Mouse (Mus musculus) limb, embryonic 14.5 days (tissue): Measurements from ENCODE around the gene Pigk. TPM values are rescaled to one million over a fixed set of nuclear protein-coding genes. Genes with fewer than 3 reads are reported as not detected.

Source experiments
- ATAC-seq: fragments of 200-750 bp; cut with Nextera tagmentation; 2 replicates; pipeline ENCODE4 v1.8.0; 2017; ENCODE audit warnings: low read depth, moderate number of reproducible peaks, moderate TSS enrichment; ENCODE audit not compliant: low FRiP score
- DNase-seq: peaks from one replicate; pipeline ENCODE4 v3.0.0-alpha.2; 2015; ENCODE audit warnings: low spot score
- H3K27ac ChIP-seq: fragments of 300-500 bp; sonication (generic); replicated peaks from 2 replicates; pipeline ENCODE4 v1.5.1; 2014; ENCODE audit warnings: low read depth, mild to moderate bottlenecking, low read length, moderate library complexity, mixed read lengths
- H3K27me3 ChIP-seq: fragments of 300-500 bp; sonication (generic); 2 replicates; pipeline ENCODE4 v1.6.1; 2014; ENCODE audit warnings: low read length, mixed read lengths; ENCODE audit not compliant: control insufficient read depth, insufficient read depth
- H3K36me3 ChIP-seq: fragments of 300-500 bp; sonication (generic); 2 replicates; pipeline ENCODE4 v1.6.1; 2014; ENCODE audit warnings: mild to moderate bottlenecking, low read length, moderate library complexity, mixed read lengths; ENCODE audit not compliant: control insufficient read depth, insufficient read depth
- H3K4me1 ChIP-seq: fragments of 300-500 bp; sonication (generic); 2 replicates; pipeline ENCODE4 v1.6.1; 2014; ENCODE audit warnings: antibody characterized with exemption, low read length, mixed read lengths; ENCODE audit not compliant: control insufficient read depth, insufficient read depth
- H3K4me2 ChIP-seq: fragments of 300-500 bp; sonication (generic); replicated peaks from 2 replicates; pipeline ENCODE4 v1.6.1; 2014; ENCODE audit warnings: low read depth, mild to moderate bottlenecking, low read length, moderate library complexity; ENCODE audit not compliant: severe bottlenecking
- H3K4me3 ChIP-seq: fragments of 300-500 bp; sonication (generic); replicated peaks from 2 replicates; pipeline ENCODE4 v1.5.1; 2014; ENCODE audit warnings: low read length
- H3K9ac ChIP-seq: fragments of 300-500 bp; sonication (generic); 2 replicates; pipeline ENCODE4 v1.6.1; 2014; ENCODE audit warnings: mild to moderate bottlenecking, low read depth, low read length, moderate library complexity; ENCODE audit not compliant: severe bottlenecking
- H3K9me3 ChIP-seq: fragments of 300-500 bp; sonication (generic); 2 replicates; pipeline ENCODE4 v1.6.1; 2016; ENCODE audit warnings: low read length; ENCODE audit not compliant: control insufficient read depth
- POLR2A ChIP-seq: fragments of 200-500 bp; IDR thresholded peaks from 2 replicates; pipeline ENCODE4 v1.8.0; 2012; ENCODE audit warnings: inconsistent platforms, mild to moderate bottlenecking, moderate library complexity, borderline replicate concordance; ENCODE audit not compliant: insufficient read depth, insufficient read length; ENCODE audit errors: extremely low read depth
- WGBS: fragments of 180-500 bp; shearing (Covaris S2); extraction: QIAGEN DNeasy Blood & Tissue Kit; methylation state at CpG from one replicate; pipeline ENCODE4 v1.1.7; 2014; 5-methylcytosine and 5-hydroxymethylcytosine counted together
- polyA plus RNA-seq, 2 experiments: library from polyadenylated mRNA; depleted of rRNA in 1 of 2; stranded (reverse) in 1 of 2; unstranded in 1 of 2; fragments of >200 nt; fragmentation: Nextera tagmentation in 1 of 2; extraction: Ambion mirVana in 1 of 2; gene quantifications; 2 replicates each; pipeline versions ENCODE4 v1.2.1 to v1.2.3; 2012 to 2014

Pigk gene
- polyA plus RNA-seq, 2 experiments = 20.4 to 53.1 TPM

DNA sequence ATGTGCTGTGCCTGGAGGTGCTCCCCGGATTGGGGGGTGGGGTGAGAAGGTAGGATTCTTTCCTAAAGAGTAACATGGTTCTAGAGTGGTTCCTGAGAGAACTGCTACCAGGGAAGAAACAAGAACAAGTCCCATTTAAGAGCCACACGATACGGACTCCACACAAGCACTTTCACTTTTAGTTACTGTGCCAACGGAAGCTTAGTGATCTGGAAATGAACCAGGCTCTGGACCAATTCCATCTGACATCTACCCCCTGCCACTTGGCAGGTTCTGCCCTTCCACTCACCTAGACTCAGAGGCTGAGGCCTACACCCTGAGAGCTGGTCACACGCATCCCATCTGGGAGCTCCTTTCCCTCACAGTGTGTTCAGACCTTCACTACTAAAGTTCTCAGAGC lies 78.7 kb downstream of the Pigk start:
- DNase-seq = no peak
- H3K9ac ChIP-seq = no peak overlapping the region
- ATAC-seq = no peak
- no peak overlapping the region for H3K4me2 ChIP-seq
- 0 out of 2 replicates have a peak overlapping the region, but pooled peaks have one; percentile 27 for H3K27ac ChIP-seq
- no peaks in the 10 kb centered on the region for H3K4me1 ChIP-seq
- H3K36me3 ChIP-seq = peaks cover 7% of the 10 kb centered on the region; the same call in 1 of the 2 replicates
- 78% methylated on average over 5 of the region's 5 CpGs for WGBS
- H3K4me3 ChIP-seq = no peak overlapping the region
- H3K9me3 ChIP-seq = no peaks in the 10 kb centered on the region
- H3K27me3 ChIP-seq = no peaks in the 10 kb centered on the region
- TF ChIP-seq POLR2A = no peak

DNA sequence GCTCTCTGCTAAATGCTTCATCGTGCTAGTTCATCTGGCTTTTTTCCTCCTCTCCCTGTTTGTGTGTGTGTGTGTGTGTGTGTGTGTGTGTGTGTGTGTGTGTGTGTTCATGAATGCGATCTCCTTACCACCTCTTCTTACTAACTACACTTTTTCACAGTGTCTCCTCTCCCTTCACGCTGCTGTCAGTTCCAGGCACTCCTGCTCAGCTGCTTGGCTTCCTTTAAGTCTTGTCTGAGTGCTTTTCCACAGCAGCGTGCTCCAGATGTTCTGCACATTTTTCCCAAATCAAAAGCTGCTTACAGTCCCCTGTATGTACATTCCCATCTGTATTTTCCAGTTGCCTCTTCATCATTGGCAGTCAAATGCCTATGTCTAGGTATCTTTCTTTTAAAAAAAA lies 79.1 kb downstream of the Pigk start:
- H3K27ac ChIP-seq = 0 out of 2 replicates have a peak overlapping the region, but pooled peaks have one; percentile 27
- peak; percentile 35 for DNase-seq
- no peak overlapping the region for H3K4me3 ChIP-seq
- no peaks in the 10 kb centered on the region for H3K9me3 ChIP-seq
- H3K4me1 ChIP-seq = no peaks in the 10 kb centered on the region
- H3K4me2 ChIP-seq = no peak overlapping the region
- H3K9ac ChIP-seq = no peak overlapping the region
- no peaks in the 10 kb centered on the region for H3K27me3 ChIP-seq
- ATAC-seq = no peak
- WGBS = 55% methylated on average over 4 of the region's 4 CpGs
- H3K36me3 ChIP-seq = 0 out of 2 replicates have a peak, but pooled peaks cover 3% of the 10 kb centered on the region
- no peak for TF ChIP-seq POLR2A

DNA sequence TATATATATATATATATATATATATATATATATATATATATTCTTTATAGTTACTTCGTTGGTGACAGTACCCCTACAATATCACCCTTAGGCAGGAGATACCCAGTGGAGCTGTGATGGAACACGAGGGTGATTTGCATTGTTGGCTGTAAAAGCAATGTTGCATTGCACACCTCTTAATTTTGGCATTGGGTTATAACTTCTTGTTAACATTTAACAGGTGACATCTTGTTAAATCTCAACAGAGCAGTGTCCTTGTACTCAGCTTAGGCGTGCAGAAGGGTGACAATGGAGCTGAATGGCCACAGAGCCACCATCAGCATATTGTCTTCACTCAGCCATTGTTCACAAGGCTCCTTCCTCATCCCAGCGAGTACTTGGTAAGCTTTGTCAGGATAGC lies 82.3 kb downstream of the Pigk start:
- DNase-seq (no peak), ATAC-seq (no peak)
- H3K9ac ChIP-seq = no peak overlapping the region
- no peaks in the 10 kb centered on the region for H3K36me3 ChIP-seq
- no peaks in the 10 kb centered on the region for H3K9me3 ChIP-seq
- H3K4me3 ChIP-seq = no peak overlapping the region
- no peaks in the 10 kb centered on the region for H3K4me1 ChIP-seq
- no peaks in the 10 kb centered on the region for H3K27me3 ChIP-seq
- no peak overlapping the region for H3K27ac ChIP-seq
- no peak for TF ChIP-seq POLR2A
- WGBS = 86% methylated on average over 4 of the region's 4 CpGs
- no peak overlapping the region for H3K4me2 ChIP-seq

DNA sequence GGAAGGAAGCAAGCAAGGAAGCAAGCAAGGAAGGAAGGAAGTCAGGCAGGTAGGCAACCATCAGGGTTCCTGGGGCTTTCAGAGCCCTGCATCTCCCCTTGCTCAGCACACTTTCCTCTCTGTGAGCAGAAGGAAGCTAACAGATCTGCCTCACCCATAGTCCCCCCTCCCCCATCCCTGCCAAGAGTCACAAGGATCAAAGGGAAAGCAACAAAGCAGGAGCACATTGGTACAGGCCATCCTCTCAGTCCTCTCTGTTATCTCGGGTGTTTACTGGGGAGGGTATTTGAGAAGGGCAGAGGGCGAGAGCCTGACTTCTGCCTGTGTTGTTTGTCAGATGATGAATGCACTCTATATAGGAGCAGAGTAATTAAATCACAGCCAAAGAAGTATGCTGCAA lies 83.5 kb downstream of the Pigk start:
- DNase-seq = no peak
- Histone ChIP-seq H3K4me3 (no peak overlapping the region), H3K9me3 (no peaks in the 10 kb centered on the region), H3K4me2 (no peak overlapping the region), H3K27ac (no peak overlapping the region), H3K27me3 (no peaks in the 10 kb centered on the region), H3K36me3 (no peaks in the 10 kb centered on the region), H3K4me1 (no peaks in the 10 kb centered on the region), H3K9ac (no peak overlapping the region)
- ATAC-seq = no peak
- WGBS = 28% methylated on average over 2 of the region's 2 CpGs
- TF ChIP-seq POLR2A = no peak

DNA sequence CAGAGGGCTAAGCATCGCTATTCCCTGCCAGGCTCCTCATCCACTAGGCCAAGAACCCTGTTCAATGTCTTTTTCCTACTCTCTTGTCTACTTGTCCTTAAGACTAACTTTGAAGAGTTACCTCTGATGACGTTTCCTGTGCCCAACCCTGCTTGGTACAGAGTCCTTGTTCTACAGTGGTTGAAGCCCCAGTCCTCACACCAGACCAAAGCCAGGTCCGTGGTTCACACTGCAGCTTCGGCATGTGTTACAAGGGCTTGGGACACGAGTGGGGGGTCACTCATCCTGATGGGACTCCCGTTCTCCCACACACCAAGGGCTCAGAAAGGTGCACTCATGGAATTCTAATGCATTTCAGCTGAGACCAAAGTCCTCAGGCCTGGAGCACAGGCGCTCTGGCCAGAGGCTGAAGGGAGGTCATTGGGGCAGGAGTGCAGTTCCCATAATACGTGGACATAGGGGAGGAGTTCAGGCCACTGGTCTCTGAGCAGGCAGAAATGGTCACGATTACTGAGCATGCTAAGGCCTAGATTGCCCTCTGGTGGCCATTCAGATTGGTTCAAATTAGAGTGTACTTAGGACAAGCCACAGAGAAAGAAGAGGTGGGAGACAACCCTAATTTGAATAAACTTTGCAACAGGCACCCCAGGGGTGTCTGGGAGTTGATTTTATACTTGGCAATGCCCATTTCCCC lies 86.0 kb downstream of the Pigk start:
- 78% methylated on average over 9 of the region's 9 CpGs for WGBS
- H3K27me3 ChIP-seq = no peaks in the 10 kb centered on the region
- H3K36me3 ChIP-seq = no peaks in the 10 kb centered on the region
- DNase-seq (peak; percentile 30), ATAC-seq (no peak)
- no peak overlapping the region for H3K27ac ChIP-seq
- no peaks in the 10 kb centered on the region for H3K4me1 ChIP-seq
- H3K9ac ChIP-seq = no peak overlapping the region
- no peaks in the 10 kb centered on the region for H3K9me3 ChIP-seq
- no peak overlapping the region for H3K4me2 ChIP-seq
- no peak overlapping the region for H3K4me3 ChIP-seq
- no peak for TF ChIP-seq POLR2A

DNA sequence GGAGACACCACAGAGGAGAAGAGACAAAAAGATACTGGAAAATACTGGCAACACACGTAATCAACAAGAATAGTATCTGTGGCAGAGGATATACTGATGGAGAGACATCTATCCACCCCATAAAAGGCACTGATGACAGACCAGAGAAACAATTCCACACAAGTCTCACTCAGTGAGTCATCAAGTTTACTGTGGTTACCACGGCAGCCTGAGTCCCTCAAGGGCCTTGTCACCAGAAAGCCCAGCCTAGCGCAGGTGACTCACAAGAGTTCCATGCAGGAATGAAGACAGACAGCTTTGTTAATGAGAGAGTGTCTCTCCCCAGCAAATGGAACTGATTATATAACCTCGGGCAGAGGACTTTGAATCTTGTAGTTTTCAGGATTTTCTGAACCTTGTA lies 100.0 kb downstream of the Pigk start:
- H3K4me3 ChIP-seq = no peak overlapping the region
- WGBS = 54% methylated on average over 4 of the region's 4 CpGs
- no peaks in the 10 kb centered on the region for H3K4me1 ChIP-seq
- TF ChIP-seq POLR2A = no peak
- ATAC-seq = no peak
- H3K9ac ChIP-seq = no peak overlapping the region
- H3K27me3 ChIP-seq = no peaks in the 10 kb centered on the region
- DNase-seq = peak; percentile 9
- H3K4me2 ChIP-seq = no peak overlapping the region
- H3K27ac ChIP-seq = no peak overlapping the region
- no peaks in the 10 kb centered on the region for H3K36me3 ChIP-seq
- H3K9me3 ChIP-seq = no peaks in the 10 kb centered on the region
